Mouse (Mus musculus) left cerebral cortex, postnatal 25 days (tissue): Measurements from ENCODE around the gene Fli1. TPM values are rescaled to one million over a fixed set of nuclear protein-coding genes. Genes with fewer than 3 reads are reported as not detected.
A peak's percentile ranks its signal among the peaks of the same experiment; 100 is the strongest.

Source experiments
- DNase-seq, 2 experiments: peaks; one replicate each; pipeline ENCODE4 v3.0.0; 2022; ENCODE audit warnings: low spot score in 2 of 2, mixed read lengths in 1 of 2
- intact Hi-C: fragments of 180-260 bp; cut with DNase I; formaldehyde crosslinking; loops from one replicate; pipeline ENCODE4 v1.15.1; 2025
- total RNA-seq, 2 experiments: library from RNA; stranded (reverse); gene quantifications; 2 replicates each; pipeline ENCODE4 v1.2.3; 2021

The Fli1 gene
- total RNA-seq, 2 experiments from 2014 or later, result 5.3 to 6.0 TPM

DNA sequence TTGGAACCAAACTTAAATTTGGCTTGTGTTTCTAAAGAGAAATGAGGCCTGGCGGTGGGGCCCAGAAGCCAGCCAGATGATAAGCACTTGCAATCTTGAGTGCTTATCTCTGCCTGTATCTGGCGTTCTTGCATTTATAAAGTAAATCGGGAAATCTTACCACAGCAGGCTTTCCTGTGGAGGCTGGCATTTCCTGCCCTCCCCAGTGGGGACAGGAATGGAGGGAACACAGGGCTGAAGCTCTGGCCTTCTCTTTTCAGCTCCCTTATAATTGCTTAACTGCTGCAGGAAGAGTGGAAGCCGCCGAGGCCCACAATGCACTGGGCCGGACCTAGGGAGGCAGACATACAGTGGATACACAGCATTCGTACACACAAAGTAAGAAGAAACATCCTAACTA, 13.7 kb upstream of the Fli1 start:
- no peak for DNase-seq
- intact Hi-C loops, result no loop called here

DNA sequence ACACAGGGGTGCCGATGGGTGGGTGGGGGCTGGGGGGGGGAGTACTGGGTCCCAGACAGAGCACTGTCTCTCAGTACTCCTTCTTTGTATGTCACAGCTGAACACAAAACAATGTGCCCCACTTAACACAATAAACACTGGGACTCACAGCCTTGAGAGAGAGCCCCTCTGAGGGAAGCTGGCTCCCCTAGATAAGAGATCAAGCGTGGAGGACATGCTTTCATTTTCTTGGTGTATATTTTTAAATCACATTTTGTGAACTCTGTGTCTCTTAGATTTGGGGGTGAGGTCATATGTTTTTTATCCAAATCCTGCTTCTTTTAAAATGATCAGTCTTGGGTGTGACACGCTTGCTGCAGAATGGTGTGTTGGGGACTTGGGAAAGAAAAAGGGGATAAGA, 12.6 kb upstream of the Fli1 start:
- intact Hi-C loops, result no loop called here
- no peak for DNase-seq

DNA sequence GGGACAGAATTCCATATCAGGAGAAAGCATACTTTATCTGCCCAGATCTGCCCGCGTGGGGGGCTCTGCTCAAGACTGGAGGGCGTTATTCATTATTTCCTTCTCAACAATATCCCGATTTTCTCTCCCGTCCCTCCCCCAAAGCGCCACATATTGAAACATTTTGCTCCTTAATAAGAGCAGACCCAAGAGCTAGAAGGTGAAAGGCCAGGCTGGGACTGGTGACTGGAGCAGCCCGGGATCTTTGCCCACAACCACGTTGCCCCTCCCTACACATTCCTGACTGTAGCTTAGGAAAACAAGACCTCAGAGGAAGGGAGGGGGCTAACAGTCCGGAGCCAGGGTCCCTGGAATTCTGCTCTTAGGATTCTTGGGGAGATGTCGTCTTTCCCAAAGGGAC, 7.9 kb upstream of the Fli1 start:
- intact Hi-C loops, result no loop called here
- no peak for DNase-seq

DNA sequence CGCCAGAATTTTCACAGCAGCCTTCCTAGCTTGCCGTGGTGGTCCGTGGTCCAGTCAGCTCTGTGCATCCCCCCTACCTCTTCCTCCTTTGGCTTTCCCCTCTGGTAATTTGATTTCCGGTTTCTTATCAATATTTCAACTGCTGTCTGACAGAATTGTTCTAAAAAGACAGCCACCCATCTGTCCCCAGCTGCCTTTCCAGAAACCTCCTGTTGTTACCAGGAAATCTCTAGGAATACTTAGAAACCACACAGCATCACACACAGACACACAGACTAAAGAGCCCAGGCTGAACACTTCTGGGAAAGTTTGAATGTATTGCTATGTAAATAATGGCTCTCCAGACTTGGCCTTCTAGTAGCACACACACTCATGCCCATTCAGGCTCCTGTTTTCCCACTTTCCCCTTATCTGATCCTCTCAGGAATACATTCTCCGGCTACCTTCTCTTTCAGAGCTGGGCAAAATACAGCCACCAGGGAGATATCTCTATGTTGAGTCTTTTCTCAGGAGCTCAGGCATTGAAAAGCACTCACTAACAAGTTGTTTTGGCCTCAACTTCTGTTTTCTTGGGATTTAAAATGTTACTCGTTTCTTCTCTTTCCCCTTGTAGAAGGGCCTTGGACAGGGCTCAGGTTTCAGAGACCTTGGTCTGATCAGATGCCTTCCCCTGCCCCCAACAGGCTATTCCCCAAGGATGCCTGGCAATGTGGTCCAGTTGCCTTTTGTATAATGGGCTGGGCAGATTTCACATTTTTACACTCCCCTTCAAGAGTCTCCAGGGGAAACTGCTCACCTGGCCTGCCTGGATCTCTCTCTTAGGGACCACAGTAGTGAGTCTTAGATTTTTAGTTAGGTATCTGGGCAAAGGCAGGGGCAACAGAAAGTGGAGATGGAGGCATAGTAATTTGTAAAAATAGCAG, 7.1 kb upstream of the Fli1 start:
- intact Hi-C loops, result no loop called here
- DNase-seq, result no peak

DNA sequence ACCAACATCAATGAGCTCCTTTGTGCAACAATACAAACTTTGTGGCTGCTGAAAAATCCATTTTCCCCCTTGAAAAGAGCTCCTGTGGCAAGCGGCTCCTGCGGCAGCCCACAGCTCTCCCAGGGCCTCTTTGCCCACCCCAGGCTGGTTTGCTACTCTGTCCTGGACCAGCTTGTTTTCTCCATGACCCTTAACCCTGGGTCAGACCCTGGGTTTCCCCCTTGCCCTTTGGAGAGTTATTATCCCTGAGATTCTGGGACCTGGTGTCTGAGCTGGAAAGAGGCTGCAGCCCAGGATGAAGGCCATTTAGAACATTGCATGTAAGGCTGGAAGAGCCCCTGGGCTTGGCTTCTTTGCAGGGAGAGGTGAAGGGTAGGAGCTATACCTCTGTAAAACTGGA, 4.1 kb upstream of the Fli1 start:
- no peak for DNase-seq
- intact Hi-C loops, result no loop called here

DNA sequence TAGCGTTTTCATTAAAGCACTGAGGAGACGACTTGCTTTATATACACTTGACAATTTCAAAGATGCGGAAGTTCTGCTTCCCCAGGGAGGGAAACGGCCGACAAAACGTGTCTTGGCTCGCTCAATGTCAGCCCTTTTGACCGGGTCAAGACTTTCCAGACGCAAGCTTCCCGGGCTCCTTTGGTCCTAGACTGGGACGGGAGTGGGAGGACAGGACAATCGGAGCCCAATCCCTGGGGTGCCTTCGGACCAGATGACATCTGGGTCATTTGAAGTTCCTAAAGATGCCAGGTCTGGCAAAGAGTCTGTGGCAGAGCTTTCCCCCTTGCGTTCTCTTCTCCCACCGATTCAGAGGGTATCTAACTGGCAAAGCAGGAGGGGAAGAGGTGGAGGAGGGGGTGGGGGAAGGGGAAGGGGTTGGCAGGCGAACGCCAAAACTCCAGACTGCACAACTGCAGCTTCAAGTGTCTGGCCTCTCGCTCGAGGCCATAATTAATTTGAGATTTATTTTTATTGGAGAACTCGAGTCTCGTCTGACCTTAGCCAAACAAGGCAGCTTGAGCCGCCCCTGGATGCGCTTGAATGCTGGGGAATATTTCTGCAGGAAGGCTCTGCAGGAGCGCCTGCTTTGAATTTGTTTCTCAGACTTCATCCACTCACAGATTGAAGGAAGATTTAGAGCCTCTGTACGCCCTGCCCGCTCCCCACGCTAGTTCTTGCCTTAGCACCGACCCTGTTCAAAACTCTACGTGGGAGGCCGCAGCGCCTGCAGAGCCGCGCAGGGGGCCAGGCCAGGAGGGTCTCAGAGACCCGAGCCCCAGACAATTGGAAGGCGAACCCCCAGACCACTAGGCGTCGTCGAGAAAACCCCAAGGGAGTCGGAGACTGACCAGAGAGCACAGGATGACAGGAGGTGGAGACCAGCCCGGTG, 2.3 kb upstream of the Fli1 start:
- intact Hi-C loops, result no loop called here

DNA sequence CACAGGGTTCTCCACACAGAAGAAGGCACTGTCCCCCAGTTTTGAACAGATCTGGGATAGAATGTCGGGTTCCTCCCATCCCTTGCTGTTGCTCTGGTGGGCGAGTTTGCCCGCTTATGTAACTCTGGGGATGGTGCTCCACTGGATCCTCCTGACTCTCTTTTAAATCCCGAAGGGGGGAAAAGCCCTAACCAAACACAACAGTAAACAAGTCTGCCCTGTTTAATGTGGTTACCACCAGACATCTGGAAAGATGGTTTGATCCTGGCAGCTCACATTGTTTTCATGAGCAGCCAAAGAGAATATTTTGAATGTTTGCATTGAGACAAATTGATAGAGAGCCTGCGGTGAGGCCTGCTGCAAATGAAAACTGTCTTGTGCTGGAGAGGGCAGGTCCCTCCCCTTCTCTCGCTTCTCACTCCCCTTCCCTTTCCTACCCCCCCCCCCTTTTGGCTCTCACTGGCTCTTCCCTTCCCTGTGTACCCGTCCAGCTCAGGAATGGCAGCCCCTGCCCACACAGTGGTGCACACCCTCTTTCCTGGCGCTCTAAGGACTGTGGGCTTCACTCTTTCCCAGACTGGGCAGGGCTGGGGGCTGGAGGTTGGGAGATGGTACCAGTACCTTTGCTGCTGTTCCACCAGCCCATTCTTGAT, 1.4 kb upstream of the Fli1 start:
- intact Hi-C loops, result no loop called here
- no peak for DNase-seq

More for the DNA sequence above, 2.3 kb upstream of the Fli1 start:
- no peak for DNase-seq

DNA sequence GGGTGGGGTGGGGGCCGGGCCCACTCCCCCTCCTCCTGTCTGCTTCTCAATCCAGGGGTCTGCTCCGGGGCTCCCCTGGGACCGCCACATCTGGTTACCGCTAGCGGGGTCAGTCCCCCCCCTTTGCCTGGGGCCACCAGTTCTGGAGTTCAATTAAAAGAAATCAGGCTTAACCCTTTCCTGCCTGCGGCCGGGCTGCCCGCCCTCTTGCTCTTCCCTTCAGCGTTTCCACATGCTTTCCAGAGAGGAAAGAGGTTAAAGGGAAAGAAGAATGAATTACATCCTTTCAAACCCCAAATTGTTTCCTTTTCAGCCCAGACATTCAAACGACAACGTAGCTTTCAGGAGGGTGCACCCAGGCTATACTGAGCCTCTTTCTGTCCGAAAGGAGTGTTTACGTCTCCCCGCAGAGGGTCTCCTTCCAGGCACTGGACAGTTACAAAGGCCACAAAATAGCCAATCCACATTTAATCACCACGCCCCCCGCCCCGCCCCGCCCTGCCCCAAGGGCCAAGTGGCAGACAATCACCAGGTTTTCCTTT, 450 bp upstream of the Fli1 start:
- intact Hi-C loops, result no loop called here
- DNase-seq, result no peak

DNA sequence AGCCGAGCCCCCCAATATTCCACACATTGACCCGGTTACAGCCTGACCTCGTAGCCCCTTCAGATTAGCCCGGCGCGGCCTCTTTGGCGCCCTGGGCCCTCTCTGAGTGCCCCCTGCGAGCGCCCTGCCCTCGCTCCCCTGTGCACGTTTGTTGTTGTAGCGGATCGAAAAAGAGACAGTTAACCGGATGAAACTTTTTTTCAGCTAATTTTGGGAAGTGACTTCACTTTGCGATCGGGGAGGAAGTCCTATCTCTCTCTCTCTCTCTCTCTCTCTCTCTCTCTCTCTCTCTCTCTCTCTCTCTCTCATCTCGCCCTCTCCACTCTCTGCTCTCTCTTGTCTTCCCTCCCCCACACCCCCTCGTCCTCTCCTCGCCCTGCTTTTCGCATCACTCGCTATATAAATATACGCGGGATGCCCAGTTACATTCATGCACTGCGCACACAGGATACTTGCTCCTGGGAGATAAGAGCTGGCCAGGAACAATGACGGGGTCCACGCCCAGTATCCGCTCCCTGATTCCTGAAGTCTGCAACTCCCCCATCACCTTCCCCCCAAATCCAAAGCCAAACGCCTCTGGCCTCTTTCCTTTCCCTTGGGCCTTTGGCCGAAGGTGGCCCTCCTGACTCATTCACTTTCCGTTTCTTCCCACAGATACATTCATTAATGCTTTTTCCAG, 1.3 kb downstream of the Fli1 start:
- DNase-seq, result no peak
- intact Hi-C loops, result no loop called here

DNA sequence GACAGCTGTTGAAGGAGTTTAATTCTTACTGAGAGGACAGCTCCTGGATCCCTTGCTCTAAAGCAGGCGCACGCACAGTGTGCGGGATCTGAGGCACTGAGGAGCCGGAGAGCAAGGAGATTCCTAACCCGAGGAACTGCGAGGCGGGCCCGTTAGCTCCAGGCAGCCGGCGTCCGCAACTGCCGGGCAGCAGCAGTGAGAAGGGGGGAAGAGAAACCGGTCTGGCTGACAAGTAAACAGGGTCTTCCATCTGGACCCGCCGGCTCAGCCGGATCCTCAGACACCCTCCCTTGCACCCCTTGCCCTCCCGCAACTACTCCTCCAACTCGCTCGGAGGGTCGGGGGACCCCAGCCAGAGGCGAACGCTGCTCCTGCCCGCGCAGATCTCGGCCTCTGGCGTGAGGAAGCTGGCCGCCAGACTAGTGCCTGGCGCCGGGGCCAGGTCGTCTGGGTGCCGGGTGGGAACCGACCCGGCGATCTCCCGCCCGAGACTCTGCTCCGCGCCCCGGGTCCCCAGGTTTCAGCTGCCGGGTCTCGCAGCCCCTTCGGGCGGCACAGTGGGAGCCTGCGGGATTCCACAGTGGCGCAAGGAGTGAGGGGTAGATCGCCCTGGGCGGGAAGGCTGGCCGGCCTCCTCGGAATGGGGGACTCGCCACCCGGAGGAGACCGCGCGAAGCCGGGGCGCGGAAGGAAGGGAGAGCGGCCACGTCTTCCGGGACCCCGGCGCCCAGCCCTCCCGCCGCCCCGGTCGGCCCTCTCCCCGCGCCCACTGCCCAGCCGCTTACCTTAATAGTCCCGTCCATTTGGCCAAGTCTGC, 2.0 kb downstream of the Fli1 start:
- peak in 1 of 2 experiments; percentile 19 for DNase-seq
- intact Hi-C loops, result no loop called here

DNA sequence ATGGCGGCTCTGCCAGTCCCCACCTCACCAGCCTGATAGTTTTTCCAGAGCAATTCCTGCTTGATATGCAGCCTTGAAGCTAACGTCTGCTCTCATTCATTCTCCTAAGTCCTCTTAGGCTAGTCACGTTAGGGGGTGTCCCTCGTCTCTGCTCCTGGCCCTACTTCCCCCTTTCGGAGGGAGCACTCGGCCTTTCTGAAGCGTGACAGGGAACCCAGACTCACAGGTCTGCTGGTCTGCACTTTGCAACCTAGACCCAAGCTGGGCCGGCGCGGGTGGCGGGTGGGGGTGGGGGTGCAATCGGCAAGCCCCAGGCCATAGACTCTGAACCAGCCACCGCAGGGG, 2.6 kb downstream of the Fli1 start:
- DNase-seq, result peak in 1 of 2 experiments; percentile 22
- intact Hi-C loops, result no loop called here

DNA sequence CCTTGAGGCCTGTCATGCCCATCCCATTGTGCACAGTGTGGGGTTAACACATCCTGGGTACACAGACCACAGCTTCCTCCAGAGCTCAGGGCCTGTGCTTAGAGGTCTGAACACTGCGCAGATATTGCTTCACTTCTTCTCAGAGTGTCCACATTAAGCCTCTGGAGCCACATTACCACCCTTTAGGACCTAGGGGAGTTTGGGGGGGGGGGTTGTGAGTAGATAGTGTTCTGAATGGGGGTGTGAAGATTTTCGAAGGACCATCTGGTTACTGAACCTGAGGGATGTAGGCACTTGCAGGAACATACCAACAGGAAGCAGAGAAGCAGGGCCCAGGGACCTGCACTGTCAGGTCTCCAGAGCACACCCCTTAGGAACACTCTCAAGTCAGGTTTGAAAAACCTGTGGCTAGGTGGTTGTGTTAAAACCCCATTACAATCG, 3.3 kb downstream of the Fli1 start:
- DNase-seq, result no peak
- intact Hi-C loops, result no loop called here

DNA sequence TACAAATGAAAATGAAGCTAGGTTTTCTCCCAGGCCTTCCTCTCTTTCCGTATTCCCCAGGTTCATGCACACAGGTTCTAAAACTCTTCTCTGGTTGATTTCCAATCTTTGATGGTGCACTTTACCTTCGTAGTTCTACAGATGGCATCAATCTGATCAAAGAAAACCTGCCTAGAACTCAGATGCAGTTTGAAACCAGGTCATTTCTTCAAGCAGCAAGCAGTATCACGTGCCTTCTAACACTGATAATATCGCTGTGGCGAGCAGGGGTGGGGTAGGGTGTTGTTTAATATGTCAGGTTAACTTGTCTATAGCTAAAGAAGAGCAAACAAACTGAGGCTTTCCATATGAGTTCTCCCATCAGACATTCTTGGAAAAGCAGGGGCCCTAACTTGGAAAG, 4.5 kb downstream of the Fli1 start:
- DNase-seq, result no peak
- intact Hi-C loops, result no loop called here

DNA sequence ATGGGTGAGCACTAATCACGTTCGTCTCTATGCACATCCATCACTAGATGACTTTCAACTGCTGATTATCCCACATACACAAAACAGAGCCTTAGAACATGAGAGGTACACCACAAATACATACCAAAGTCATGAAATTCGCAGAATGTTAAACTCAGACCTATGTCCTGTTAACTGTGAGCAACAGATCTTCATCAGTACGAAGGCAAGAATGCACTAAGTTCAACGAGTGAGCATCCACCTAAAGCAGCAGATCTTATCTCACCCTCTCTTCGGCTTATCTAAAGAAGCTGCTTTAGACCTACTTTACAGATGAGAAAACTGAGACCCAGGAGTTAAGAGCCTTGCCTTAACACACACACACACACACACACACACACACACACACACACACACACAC, 5.0 kb downstream of the Fli1 start:
- no peak for DNase-seq
- intact Hi-C loops, result no loop called here

DNA sequence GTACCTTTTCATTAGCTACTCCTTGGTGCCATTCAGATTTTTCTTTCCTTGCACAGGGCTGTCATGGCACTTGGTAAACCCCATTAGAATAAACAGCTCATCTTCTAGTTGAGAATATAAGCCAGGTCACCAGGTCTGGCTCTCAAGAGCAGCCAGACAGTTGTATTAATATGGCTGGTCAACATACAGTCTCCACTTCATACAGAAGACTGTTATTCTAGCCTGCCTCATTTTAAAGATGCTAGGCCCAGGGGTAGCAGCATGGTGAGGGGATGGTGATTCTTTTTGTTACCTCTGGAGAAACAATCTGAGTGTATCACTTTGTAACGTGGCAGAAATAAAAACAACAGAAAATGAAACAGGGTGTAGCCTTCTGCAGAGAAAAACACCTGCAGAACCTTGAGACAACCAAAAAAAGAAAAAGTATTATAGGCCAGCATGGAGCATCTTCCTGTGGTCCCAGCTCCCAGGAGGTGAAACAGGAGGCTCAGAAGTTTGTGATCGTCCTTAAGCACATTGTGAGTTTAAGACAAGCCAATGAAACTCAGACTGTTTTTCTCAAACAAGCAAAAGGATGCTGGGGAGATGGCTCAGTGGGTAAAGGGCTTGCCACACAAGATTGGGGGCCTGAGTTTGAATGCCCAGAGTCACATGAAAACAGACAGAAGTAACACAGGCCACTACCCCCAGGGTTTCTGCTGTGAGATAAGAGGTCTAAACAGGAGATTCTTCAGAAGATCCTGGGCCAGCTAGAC, 7.3 kb downstream of the Fli1 start:
- intact Hi-C loops, result no loop called here
- DNase-seq, result no peak

DNA sequence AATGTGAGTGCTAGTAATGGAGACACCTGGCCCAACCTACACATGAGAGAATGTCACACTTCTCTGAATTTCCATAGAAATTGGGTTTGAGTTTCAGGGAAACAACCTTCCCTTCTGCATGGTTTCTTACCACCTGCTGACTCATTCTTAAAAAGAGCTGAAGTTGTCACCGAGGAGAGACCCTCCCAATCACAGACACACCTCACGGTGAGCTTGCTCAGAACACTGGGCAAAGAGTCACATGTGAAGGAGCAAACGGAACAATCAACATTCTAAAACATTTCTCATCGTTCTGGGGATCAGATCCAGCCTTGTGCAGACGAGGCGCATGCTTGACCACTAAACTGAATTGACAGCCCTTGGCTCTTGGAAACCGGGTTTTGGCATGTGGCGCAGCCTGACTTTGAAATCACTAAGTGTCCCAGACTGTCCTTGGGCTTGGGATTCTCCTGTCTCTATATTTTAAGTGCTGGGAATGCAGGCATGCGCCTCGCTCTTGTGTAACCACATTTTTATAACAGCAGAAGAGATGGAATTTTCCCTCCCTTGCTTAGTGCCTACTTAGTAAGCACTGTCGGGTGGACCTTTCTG, 8.5 kb downstream of the Fli1 start:
- no peak for DNase-seq
- intact Hi-C loops, result no loop called here

DNA sequence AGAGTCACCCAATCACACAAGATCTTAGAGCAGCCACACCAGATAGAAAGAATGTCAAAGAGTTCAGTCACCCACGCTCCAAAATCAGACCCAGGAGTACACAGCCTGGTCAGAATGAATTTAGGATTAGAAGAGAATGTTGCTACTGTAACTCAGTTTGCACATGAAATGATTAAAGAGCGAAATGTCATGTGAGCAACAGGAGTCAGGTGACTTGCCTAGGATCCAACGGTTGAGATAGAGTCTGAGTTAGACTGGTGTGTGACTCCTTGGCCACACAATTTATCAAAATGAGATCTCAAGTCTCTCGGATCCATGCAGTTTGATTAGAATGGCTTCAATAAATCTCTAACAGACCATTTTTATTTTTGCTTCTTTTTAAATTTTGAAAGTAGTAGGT, 11.1 kb downstream of the Fli1 start:
- intact Hi-C loops, result no loop called here
- no peak for DNase-seq

DNA sequence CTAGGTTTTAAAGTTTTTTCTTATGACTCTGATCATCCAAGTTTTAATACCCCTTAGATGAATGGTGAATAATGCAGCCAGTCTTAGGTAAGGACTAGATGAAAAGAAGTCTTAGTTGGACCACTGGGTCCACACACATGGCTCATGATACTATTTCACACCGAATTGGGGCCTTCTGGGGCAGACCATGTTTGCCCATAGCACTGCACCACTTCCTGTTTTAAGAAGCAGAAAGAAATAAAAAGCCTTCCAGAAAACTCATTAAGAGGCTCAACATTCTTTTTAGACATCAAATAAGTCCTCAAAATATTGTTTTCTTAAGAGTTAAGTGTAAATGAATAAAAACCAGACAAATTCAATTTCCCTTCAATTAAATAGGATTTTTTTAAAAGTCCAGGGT, 11.7 kb downstream of the Fli1 start:
- DNase-seq, result no peak
- intact Hi-C loops, result no loop called here
